Mouse (Mus musculus): Measurements from ENCODE around the gene Tsfm. TPM values are rescaled to one million over a fixed set of nuclear protein-coding genes. Genes with fewer than 3 reads are reported as not detected.

The Tsfm gene
- 10 to 100 TPM; 48.9 to 53.1 TPM for polyA plus RNA-seq (2017; shearing (Covaris generic))

GRCm38 (mm10) chr10:127030336-127031296 lies at the start of gene Tsfm:
TSS of gene Tsfm (minus strand) at chr10:127030840.

DNA sequence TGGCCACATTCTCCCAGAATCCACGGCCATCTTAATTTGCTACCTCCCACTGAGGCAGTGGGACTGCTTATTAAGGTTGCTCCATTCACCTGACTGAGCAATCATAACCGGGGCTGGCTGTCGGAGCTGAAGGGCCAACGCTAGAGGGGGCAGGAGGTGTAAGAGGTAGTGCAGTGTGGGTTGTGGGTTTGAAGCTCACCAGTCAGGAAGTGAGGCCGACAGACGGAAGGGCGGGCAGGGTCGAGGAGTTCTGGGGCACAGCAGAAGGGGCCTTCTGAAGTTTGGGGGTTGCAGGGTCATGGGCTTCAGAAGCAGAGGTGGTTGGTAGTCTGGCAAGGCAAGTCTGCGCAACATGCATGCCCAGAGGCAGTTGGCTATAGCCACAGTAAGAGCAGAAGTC lies 44.4 kb upstream of the Tsfm start, which contains the start of gene Agap2:
Gene Agap2, plus strand, starts transcription at position 205 of the 400 bp plus-strand sequence.

DNA sequence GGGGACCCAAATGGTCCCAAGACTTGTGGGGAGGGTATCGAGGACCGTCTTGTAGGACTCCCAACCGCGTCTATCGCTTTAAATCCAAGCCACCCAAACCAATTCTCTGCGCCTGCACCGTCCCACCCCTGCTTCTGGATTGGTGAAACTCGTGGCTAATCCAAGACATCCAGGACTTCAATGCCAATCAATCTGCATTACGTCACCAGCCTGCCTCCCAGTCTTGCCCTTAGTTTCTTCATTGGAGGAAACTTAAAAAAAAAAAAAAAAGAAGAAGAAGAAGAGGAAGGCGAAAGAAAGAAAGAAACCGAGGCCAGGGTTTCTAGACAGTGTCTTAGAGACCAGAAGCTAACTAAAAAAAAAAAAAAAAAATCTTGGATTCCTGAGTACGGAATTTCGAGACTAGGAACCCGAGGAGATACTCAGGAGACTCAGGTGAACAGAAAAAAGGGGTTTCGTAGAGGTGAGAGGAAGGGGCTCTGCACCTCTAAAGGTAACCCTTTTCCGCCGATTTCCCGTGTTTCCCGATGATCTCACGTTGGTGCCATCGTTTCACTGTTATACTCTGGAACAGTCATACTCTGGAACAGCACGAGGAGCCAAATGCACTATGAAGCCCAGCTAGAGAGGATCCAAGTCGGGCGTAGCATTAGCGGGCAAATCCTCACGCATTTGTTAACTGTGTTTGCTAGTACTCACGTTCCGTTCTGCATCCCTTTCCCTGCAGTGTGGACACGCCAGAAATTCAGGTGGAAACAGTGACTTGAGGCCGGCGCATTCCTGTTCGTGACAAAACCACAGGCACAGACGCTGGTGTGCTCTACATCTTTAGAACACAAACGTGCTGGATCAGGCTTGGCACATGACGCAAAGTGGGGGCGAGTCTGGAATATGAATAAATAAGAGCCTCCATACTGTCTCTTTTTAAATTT lies 39.8 kb upstream of the Tsfm start, which contains the start of gene Tspan31:
Gene Tspan31, minus strand, starts transcription at position 75 of the 932 bp plus-strand sequence.

DNA sequence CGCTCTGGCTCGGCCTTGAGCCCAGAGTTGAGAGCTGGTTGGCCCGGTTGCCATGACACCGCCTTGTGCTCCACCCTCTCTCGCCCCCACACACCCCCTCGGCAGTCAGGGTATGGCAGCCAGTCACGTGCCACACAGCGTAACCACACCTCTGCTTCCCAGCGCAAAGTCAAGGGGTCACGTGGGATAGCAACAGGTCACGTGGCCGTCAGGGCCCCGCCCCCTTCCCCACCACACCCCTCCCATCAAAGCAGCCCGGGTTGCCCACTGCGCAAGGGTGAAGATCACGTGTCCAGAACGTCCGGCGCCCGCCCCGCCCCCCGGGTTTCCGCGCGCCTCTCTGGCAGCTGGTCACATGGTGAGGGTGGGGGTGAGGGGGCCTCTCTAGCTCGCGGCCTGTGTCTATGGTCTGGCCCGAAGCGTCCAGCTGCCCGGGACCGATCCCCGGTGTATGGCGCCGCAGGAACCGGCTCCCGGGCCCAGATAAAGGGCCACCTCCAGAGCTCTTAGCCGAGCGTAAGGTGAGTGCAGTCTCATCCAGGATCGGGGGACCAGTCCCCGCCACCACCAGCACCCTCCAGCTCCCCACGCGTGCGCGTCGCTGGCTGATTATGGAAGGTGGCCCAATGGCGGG lies 32.7 kb upstream of the Tsfm start, which contains the start of gene Cdk4:
Gene Cdk4, plus strand, starts transcription at position 296 of the 634 bp plus-strand sequence.

DNA sequence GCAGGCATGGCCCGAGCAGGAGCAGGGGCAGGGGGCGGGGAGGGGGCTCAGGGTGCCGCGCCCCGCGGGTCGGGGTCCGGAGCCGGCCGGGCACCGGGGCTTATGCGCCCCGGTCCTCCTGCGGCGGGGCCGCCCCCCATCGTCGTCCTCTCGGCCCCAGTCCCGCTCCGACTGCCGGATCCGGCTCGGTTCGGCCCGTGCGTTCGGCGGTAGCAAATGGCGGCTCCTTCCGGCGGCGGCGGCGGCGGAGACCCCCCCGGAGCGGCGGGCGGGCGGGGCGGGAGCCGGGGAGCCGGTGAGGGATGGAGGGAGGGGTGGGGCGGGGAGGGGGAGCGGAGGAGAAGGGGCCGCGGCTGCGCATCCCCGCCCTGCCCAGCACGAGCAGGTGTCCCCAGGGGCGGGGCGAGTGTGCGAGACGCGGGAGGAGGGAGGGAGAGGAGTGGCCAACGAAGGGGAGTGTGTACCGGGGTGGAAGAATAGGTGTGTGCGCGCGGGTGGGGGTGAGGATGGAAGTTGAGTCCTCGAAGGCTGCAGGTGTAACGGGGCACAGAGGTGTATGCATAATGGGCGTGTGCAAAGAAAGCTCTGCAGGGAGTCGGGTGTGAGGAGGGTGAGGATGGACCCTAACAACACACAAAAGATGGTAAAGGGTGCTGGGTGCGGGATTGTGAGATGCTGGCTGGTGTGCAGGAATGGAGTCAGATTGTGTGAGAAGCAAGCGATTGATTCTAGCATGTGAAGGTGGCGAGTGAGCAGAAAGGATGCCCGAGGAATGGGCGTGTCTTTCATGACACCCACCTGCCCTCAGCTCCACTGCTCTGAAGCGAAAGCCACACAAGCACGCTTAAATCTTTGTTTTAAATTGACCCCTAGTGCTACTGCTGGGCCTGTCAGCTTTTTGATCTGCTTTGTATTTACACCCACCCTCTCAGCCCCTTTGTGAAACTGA lies 29.6 kb upstream of the Tsfm start, which contains the start of gene March9:
Gene March9, minus strand, starts transcription at position 217 of the 949 bp plus-strand sequence.

GRCm38 (mm10) chr10:127047954-127048353 lies 17.3 kb upstream of the Tsfm start, which contains the start of gene Cyp27b1:
TSS of gene Cyp27b1 (plus strand) at chr10:127048250.

GRCm38 (mm10) chr10:127041274-127041766 lies 10.7 kb upstream of the Tsfm start, which contains the start of the genes Mettl1 and Eef1akmt3:
TSS of gene Mettl1 (plus strand) at chr10:127041414.
TSS of gene Eef1akmt3 (minus strand) at chr10:127041513.

GRCm38 (mm10) chr10:127000529-127000928 lies 30.1 kb downstream of the Tsfm start, which contains the start of gene Avil:
TSS of gene Avil (plus strand) at chr10:127000709.

DNA sequence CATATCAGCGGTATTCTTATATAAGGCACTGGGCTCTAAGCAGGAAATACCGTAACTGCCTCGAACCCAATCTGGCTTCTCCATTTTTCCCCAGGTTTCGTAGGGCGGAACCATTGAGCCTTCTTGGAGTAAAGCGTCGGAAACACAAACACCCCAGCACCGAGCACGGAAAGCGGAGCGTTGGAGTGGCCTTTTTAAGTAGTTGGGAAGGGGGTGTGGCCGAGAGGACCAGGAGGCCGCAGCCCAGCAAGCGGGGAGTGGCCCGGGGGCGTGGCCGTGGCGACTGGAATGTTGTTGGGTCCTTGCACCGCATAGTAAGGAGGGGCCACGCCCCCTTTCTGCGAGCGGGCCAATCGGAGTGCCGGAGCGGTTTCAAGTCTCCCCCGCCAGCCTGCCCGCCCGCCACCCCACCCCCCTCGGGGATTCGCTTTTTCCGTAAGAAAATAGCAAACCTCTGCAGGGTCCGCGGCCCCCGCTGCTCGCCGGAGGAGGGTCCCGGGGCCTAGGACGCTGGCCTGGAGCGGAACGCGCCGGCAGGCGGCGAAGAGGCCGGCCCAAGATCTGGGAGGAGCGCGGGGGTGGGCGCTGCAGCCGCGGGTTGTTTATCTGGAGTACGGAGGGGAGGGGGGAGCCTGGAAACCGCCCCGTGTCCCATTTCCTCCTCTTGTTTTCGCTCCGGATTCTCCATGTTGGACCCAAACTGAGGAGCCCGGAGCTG lies 52.2 kb downstream of the Tsfm start, which contains the start of gene Ctdsp2:
Gene Ctdsp2, plus strand, starts transcription at position 441 of the 718 bp plus-strand sequence.

Other genes with a start within 250 kb of the Tsfm start
- 10 to 100 TPM; 16.9 to 19.5 TPM for gene Atp23, start 129.5 kb downstream of the Tsfm start, polyA plus RNA-seq (2017; shearing (Covaris generic))
- gene Ctdsp2, start 52.1 kb downstream of the Tsfm start, polyA plus RNA-seq (2017; shearing (Covaris generic)), result 10 to 100 TPM; 28.5 to 35.2 TPM
- gene Avil, start 30.1 kb downstream of the Tsfm start, polyA plus RNA-seq (2017; shearing (Covaris generic)), result under 1 TPM; 0.21 to 0.35 TPM
- gene Mettl1, start 10.6 kb upstream of the Tsfm start, polyA plus RNA-seq (2017; shearing (Covaris generic)), result 10 to 100 TPM; 13.3 to 24.3 TPM
- gene Eef1akmt3, start 10.7 kb upstream of the Tsfm start, polyA plus RNA-seq (2017; shearing (Covaris generic)), result under 1 TPM in 1 of 2 experiments, not detected in 1; 0.17 TPM
- not detected for gene Cyp27b1, start 17.4 kb upstream of the Tsfm start, polyA plus RNA-seq (2017; shearing (Covaris generic))
- 1 to 10 TPM; 1.2 to 2.0 TPM for gene March9, start 29.3 kb upstream of the Tsfm start, polyA plus RNA-seq (2017; shearing (Covaris generic))
- gene Cdk4, start 32.7 kb upstream of the Tsfm start, polyA plus RNA-seq (2017; shearing (Covaris generic)), result 100 to 1,000 TPM; 274 to 361 TPM
- gene Tspan31, start 39.4 kb upstream of the Tsfm start, polyA plus RNA-seq (2017; shearing (Covaris generic)), result 10 to 100 TPM; 75.9 to 85.8 TPM
- 10 to 100 TPM; 26.8 to 27.8 TPM for gene Agap2, start 44.4 kb upstream of the Tsfm start, polyA plus RNA-seq (2017; shearing (Covaris generic))
- gene Os9, start 90.3 kb upstream of the Tsfm start, polyA plus RNA-seq (2017; shearing (Covaris generic)), result 100 to 1,000 TPM in 1 of 2 experiments, 10 to 100 TPM in 1; 79.4 to 157 TPM
- 100 to 1,000 TPM; 428 to 622 TPM for gene B4galnt1, start 134.4 kb upstream of the Tsfm start, polyA plus RNA-seq (2017; shearing (Covaris generic))
- gene Slc26a10, start 149.8 kb upstream of the Tsfm start, polyA plus RNA-seq (2017; shearing (Covaris generic)), result 1 to 10 TPM; 3.8 to 5.6 TPM
- under 1 TPM; 0.39 to 0.73 TPM for gene Arhgef25, start 159.2 kb upstream of the Tsfm start, polyA plus RNA-seq (2017; shearing (Covaris generic))
- 100 to 1,000 TPM in 1 of 2 experiments, 10 to 100 TPM in 1; 75.0 to 110 TPM for gene Dtx3, start 164.9 kb upstream of the Tsfm start, polyA plus RNA-seq (2017; shearing (Covaris generic))
- 10 to 100 TPM; 25.1 to 33.8 TPM for gene Pip4k2c, start 180.7 kb upstream of the Tsfm start, polyA plus RNA-seq (2017; shearing (Covaris generic))
- under 1 TPM; 0.24 to 0.41 TPM for gene Kif5a, start 232.5 kb upstream of the Tsfm start, polyA plus RNA-seq (2017; shearing (Covaris generic))
- gene Dctn2, start 235.5 kb upstream of the Tsfm start, polyA plus RNA-seq (2017; shearing (Covaris generic)), result 100 to 1,000 TPM; 105 to 114 TPM